Mouse (Mus musculus): ENCODE measurements around the gene Gch1.

DNA sequence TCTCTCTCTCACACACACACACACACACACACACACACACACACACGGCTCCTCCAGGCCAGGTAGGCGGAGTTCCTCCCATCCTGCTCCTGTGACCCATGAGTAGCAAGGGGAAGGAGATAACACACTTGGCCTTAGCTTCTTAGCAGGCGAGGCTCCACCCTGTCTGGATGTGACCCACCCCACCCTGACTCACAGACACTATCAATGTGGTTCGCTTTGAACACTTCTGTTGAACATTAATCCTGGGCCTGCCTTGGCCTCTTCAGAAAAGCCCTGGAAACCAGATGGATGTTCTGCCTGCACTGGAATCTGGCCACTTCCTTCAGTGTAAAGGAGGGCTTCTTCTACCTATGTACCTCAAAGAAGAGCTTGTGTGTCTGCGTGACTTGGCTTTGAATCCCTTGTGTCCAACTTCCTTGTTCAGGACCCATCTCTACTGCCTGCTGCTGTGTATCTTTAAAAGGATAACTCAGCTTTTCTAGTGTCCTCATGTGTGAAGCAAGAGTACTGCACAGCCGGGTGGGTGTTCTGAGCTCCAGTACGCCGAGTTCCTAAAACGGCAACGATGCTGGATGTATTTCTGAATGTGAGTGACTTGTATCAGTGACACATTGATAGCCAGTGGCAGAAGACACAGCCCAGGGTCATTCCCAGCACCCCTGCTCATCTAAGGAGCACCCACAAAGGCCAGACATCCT is 73.0 kb downstream of the Gch1 start:
- TF ChIP-seq GATA1 (IDR thresholded peaks at IDR 0.05; ENCODE audit: low read length) (no peak), TAL1 (IDR thresholded peaks at IDR 0.05; ENCODE audit: low read length) (no peak)

All from erythroblast, embryonic 14.5 days (primary cell).